Mouse (Mus musculus) limb, embryonic 15.5 days (tissue): Measurements from ENCODE around the gene Fbxo34. TPM values are rescaled to one million over a fixed set of nuclear protein-coding genes. Genes with fewer than 3 reads are reported as not detected.

ENCODE experiments used
- ATAC-seq: fragments of 200-750 bp; cut with Nextera tagmentation; 2 replicates; pipeline ENCODE4 v1.8.0; 2017; ENCODE audit warnings: low read depth, moderate TSS enrichment; ENCODE audit not compliant: insufficient number of reproducible peaks, low FRiP score, low TSS enrichment
- H3K27ac ChIP-seq: fragments of 300-500 bp; sonication (generic); 2 replicates; pipeline ENCODE4 v1.5.1; 2015; ENCODE audit warnings: moderate library complexity, mild to moderate bottlenecking, inconsistent platforms
- H3K27me3 ChIP-seq: fragments of 300-500 bp; sonication (generic); 2 replicates; pipeline ENCODE4 v1.6.1; 2015; ENCODE audit warnings: inconsistent platforms
- H3K36me3 ChIP-seq: fragments of 300-500 bp; sonication (generic); 2 replicates; pipeline ENCODE4 v1.6.1; 2015; ENCODE audit warnings: inconsistent platforms
- H3K4me1 ChIP-seq: fragments of 300-500 bp; sonication (generic); 2 replicates; pipeline ENCODE4 v1.6.1; 2015; ENCODE audit warnings: inconsistent platforms
- H3K4me2 ChIP-seq: fragments of 300-500 bp; sonication (generic); 2 replicates; pipeline ENCODE4 v1.6.1; 2015; ENCODE audit warnings: mild to moderate bottlenecking, inconsistent platforms
- H3K4me3 ChIP-seq: fragments of 300-500 bp; sonication (generic); 2 replicates; pipeline ENCODE4 v1.5.1; 2015; ENCODE audit warnings: mild to moderate bottlenecking, inconsistent platforms
- H3K9ac ChIP-seq: fragments of 300-500 bp; sonication (generic); 2 replicates; pipeline ENCODE4 v1.6.1; 2015; ENCODE audit warnings: inconsistent platforms
- H3K9me3 ChIP-seq: fragments of 300-500 bp; sonication (generic); 2 replicates; pipeline ENCODE4 v1.6.1; 2016; ENCODE audit warnings: inconsistent platforms
- WGBS: fragments of 180-500 bp; shearing (Covaris S2); methylation state at CpG from one replicate; pipeline ENCODE4 v1.1.7; 2015; 5-methylcytosine and 5-hydroxymethylcytosine counted together
- polyA plus RNA-seq: library from polyadenylated mRNA; unstranded; fragments of >200 nt; fragmentation: Nextera tagmentation; extraction: Ambion mirVana; gene quantifications from 2 replicates; pipeline ENCODE4 v1.2.1, GENCODE M21; 2015

The Fbxo34 gene
- polyA plus RNA-seq, 1 experiment from 2014 or later: 24.2 TPM

DNA sequence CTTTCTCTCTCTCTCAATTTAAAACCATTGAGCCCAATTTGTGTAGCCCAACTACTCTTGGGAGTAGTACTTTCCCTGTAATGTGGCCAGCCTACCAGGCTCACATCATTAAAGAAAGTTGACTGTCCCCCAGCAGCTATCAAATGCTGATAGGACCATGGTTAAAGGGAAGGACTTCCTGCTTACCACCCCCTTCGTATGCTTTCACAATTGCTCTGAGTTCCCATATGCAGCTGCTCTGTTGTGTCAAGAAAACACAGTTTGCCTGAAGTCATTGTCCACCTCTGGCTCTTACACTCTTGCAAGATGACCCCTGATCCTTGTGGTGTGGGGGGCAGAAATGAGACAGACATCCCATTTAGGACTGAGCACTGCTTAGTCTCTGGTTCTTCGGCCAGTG, 5.3 kb upstream of the Fbxo34 start:
- Histone ChIP-seq H3K4me2 (no peak overlapping the region), H3K9me3 (no peaks in the 10 kb centered on the region), H3K9ac (no peak overlapping the region), H3K27me3 (no peaks in the 10 kb centered on the region), H3K27ac (peak overlapping the region; percentile 17; the same call in 1 of the 2 replicates), H3K4me3 (no peak overlapping the region), H3K4me1 (no peaks in the 10 kb centered on the region), H3K36me3 (no peaks in the 10 kb centered on the region)
- ATAC-seq: no peak
- 63% methylated on average over 2 of the region's 2 CpGs for WGBS

DNA sequence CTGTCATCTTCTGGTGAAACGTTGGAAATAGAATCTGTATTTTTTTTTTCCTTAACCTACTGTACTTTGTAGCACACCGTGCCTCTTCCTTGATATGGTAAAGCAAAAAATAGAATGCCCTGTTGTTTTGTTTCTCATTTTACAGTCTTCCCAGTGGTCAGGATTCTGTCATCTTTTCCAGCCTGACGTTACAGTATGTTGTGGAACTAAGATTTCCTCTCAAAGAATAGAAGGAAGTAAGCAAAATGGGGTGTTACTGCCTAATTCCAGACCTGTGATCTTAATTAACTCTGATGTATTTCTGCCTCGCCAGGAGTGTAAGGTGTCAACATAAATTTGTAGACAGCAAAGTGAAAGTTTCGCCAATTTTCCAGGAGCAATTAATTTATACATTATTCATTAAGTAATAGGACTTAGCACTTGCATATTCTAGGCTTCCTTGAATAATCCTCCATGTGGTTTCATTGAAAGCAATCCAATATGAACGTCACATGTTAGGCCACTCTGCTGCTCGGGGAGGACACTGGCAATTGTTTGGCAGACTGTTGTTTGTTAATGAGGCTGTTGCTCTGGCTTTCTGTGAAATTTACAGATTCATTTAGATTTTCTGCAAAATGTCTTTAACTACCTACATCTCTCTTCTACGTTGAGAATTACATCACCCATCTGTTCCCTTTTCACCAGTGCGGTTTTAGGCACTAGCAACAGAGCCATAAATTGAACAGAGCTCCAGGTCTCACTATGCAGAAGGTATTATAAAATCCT, 4.7 kb upstream of the Fbxo34 start:
- no peak for ATAC-seq
- H3K4me3 ChIP-seq: no peak overlapping the region
- H3K9ac ChIP-seq: no peak overlapping the region
- no peaks in the 10 kb centered on the region for H3K9me3 ChIP-seq
- 47% methylated on average over 9 of the region's 9 CpGs for WGBS
- no peaks in the 10 kb centered on the region for H3K4me1 ChIP-seq
- no peak overlapping the region for H3K4me2 ChIP-seq
- no peaks in the 10 kb centered on the region for H3K36me3 ChIP-seq
- no peaks in the 10 kb centered on the region for H3K27me3 ChIP-seq
- peak overlapping the region; percentile 17; the same call in 1 of the 2 replicates for H3K27ac ChIP-seq

DNA sequence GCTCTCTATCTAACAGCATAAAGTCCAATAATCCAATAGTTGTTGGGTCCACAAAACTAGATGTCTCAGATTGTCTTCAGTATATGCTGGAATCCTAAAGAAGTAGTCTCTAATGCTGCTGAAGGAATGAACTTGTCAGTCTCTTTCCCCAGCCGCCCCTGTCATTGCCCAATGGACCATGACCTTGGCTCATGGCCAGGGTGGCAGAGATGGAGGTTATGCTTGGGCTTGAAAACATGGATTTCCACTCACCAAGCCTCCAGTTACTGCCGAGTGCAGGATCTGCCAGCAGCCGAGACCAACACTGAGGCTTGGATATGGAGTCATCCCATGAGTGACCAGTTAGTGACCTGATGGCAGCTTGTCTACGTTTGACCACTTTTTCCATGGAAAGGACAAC, 9.3 kb downstream of the Fbxo34 start:
- H3K4me1 ChIP-seq: no peaks in the 10 kb centered on the region
- ATAC-seq: no peak
- H3K27ac ChIP-seq: no peak overlapping the region
- no peaks in the 10 kb centered on the region for H3K36me3 ChIP-seq
- H3K4me3 ChIP-seq: no peak overlapping the region
- WGBS: 76% methylated on average over 4 of the region's 4 CpGs
- no peaks in the 10 kb centered on the region for H3K9me3 ChIP-seq
- no peak overlapping the region for H3K9ac ChIP-seq
- H3K4me2 ChIP-seq: no peak overlapping the region
- H3K27me3 ChIP-seq: no peaks in the 10 kb centered on the region

DNA sequence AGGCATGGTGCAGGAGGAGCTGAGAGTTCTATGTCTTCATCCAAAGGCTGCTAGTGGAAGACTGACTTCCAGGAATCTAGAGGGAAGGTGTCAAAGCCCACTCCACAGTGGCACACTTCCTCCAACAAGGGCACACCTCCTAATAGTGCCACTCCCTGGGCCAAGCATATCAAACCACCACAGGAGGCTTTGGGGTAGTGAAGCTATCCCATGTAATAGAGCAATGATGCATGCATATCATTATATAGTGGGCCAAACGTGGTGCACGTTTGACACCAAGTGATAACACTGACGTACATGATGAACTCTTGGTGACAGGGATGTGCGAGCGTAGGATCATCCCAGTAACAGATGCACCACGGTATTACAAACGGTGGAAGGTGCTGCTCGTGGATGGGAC, 11.8 kb downstream of the Fbxo34 start:
- no peak for ATAC-seq
- H3K4me1 ChIP-seq: no peaks in the 10 kb centered on the region
- H3K4me3 ChIP-seq: no peak overlapping the region
- H3K4me2 ChIP-seq: no peak overlapping the region
- no peak overlapping the region for H3K9ac ChIP-seq
- H3K36me3 ChIP-seq: no peaks in the 10 kb centered on the region
- 91% methylated on average over 8 of the region's 8 CpGs for WGBS
- H3K27ac ChIP-seq: no peak overlapping the region
- H3K9me3 ChIP-seq: no peaks in the 10 kb centered on the region
- H3K27me3 ChIP-seq: 0 out of 2 replicates have a peak, but pooled peaks cover 3% of the 10 kb centered on the region

DNA sequence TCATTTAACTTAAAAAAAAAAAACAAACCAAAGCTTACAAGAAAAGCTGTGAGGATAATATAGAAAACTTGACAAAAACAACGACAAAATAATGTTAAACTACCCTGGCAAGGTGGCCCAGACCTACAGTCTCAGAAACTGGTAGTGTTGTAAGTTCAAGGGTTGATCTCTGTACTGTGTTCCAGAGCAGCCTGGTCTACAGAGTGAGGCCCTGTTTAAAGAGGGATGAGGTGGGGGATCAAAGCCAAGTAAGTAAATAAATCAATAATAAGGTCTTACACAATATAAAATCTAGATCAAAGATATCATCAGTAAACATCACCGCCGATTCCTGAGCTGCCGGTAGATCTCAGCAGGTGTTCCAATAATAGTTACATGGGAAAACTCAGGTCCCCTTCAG, 12.2 kb downstream of the Fbxo34 start:
- Histone ChIP-seq H3K4me3 (no peak overlapping the region), H3K27me3 (0 out of 2 replicates have a peak, but pooled peaks cover 3% of the 10 kb centered on the region)
- 72% methylated on average over 4 of the region's 4 CpGs for WGBS

DNA sequence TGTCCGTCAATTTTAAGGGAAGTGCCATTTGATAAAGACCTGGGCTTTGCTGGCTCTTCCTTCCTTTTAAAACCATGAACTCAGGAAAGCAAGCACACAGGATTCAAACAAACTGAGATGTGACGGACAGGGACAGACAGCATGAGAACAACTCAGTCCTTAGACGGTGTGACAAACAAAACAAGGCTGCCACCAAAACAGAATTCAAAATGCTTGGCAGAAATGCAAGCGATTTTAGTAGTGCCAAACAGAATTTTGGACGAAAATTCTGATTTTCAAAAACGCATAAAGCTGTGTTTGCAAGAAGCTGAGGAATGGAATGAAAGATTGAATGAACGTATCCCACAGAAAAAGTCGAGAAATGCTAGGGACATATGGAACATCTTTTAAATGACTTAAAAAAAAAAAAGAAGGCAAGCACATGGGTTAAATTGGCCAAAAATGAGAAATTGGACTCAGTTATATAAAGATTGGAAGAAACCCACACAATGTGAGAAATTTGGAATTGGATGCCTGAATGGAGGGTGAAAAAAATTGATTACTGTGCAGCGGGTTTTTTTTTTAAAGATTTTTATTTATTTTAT, 12.7 kb downstream of the Fbxo34 start:
- 0 out of 2 replicates have a peak, but pooled peaks cover 3% of the 10 kb centered on the region for H3K27me3 ChIP-seq
- no peak for ATAC-seq
- H3K36me3 ChIP-seq: no peaks in the 10 kb centered on the region
- no peak overlapping the region for H3K27ac ChIP-seq
- H3K9ac ChIP-seq: no peak overlapping the region
- WGBS: 78% methylated on average over 9 of the region's 9 CpGs
- no peaks in the 10 kb centered on the region for H3K4me1 ChIP-seq
- no peak overlapping the region for H3K4me3 ChIP-seq
- no peaks in the 10 kb centered on the region for H3K9me3 ChIP-seq
- H3K4me2 ChIP-seq: no peak overlapping the region

More for the DNA sequence above, 12.2 kb downstream of the Fbxo34 start:
- Histone ChIP-seq H3K27ac (no peak overlapping the region), H3K4me2 (no peak overlapping the region), H3K36me3 (no peaks in the 10 kb centered on the region), H3K9ac (no peak overlapping the region), H3K4me1 (no peaks in the 10 kb centered on the region), H3K9me3 (no peaks in the 10 kb centered on the region)
- no peak for ATAC-seq

DNA sequence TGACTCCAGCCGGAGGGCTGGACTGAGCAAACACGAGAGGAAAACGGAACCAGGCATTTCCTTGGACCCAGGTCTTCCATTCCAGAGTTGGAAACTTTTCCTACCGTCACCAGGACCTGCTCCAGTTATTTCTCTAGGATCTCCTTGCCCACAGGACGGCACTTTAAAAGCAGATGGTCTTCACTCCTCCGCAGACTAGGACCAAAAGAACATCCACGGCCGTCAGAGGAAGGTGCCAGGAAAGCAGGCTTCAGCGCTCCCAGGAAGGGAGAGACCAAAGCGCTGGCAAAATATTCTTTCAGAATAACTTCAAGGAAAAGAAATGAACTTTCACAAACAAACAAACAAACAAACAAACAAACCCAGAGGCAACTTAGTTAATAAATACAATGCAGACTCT, 14.2 kb downstream of the Fbxo34 start:
- 72% methylated on average over 10 of the region's 10 CpGs for WGBS
- Histone ChIP-seq H3K4me2 (no peak overlapping the region), H3K9ac (no peak overlapping the region)

DNA sequence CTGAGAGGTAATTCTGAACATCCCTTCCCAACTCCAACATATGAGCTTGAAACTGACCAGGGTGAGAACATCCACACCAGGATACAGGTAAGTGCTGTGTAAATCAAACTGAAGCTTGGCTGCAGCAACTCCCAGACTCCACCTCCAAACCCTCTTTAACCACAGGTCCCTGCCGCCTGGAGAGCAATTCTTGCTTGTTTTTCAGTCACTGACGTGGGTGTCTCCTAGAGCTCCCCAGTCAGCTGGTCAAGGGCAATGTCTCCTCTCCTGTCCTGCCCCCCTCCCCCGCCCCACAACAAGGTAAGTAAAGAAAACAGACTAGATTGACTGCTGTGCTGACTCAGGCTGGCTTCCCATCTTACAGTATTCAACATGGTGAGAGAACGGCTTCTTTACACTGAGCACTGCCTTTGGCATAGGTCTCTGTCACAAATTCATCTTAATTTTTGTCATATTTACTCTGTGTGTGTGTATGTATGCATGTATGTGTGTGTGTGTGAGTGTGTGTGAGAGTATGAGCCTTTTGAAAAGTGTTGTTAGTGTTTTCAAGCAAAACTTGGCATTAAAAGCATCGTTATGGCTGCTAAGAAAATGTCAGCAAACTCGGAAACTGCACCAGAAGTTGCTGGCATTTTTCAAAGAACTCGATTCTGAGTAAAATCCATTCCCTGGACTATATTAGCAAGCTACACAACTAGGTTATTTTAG, 15.4 kb downstream of the Fbxo34 start:
- no peak for ATAC-seq
- WGBS: 39% methylated on average over 7 of the region's 7 CpGs
- H3K9ac ChIP-seq: no peak overlapping the region
- H3K36me3 ChIP-seq: no peaks in the 10 kb centered on the region
- H3K4me3 ChIP-seq: no peak overlapping the region
- no peaks in the 10 kb centered on the region for H3K9me3 ChIP-seq
- H3K27ac ChIP-seq: no peak overlapping the region
- H3K4me2 ChIP-seq: no peak overlapping the region
- no peaks in the 10 kb centered on the region for H3K4me1 ChIP-seq
- H3K27me3 ChIP-seq: 0 out of 2 replicates have a peak, but pooled peaks cover 3% of the 10 kb centered on the region

More for the DNA sequence above, 14.2 kb downstream of the Fbxo34 start:
- Histone ChIP-seq H3K27me3 (0 out of 2 replicates have a peak, but pooled peaks cover 3% of the 10 kb centered on the region), H3K4me3 (no peak overlapping the region), H3K36me3 (no peaks in the 10 kb centered on the region), H3K27ac (no peak overlapping the region), H3K9me3 (no peaks in the 10 kb centered on the region), H3K4me1 (no peaks in the 10 kb centered on the region)
- no peak for ATAC-seq

DNA sequence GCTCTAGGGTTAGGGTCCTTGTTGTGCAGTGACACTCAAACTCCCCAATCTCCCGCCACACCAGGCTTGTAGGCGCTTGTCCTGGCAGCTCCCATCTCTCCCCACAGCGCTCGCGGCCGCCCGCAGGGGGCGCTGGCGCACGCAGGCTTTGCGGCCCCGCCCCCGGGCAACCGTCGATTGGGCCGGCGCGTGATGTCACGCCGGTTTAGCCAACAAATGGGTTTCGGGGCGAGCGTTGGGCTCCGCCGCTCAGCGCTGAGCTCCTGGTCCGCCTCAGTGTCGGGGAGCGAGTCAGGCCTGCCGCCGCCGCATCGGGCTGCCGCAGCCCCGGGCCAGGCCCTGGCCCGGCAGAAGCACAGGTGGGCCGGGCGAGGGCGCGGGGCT, 22.1 kb downstream of the Fbxo34 start:
- Histone ChIP-seq H3K27me3 (no peaks in the 10 kb centered on the region), H3K27ac (peak overlapping the region; percentile 83), H3K9ac (peak overlapping the region; percentile 98), H3K4me1 (peaks cover 14% of the 10 kb centered on the region; the same call in 1 of the 2 replicates), H3K9me3 (no peaks in the 10 kb centered on the region), H3K36me3 (peaks cover 4% of the 10 kb centered on the region), H3K4me3 (peak overlapping the region; percentile 90), H3K4me2 (peak overlapping the region; percentile 67)
- 0% methylated on average over 39 of the region's 40 CpGs for WGBS
- ATAC-seq: peak; percentile 87

DNA sequence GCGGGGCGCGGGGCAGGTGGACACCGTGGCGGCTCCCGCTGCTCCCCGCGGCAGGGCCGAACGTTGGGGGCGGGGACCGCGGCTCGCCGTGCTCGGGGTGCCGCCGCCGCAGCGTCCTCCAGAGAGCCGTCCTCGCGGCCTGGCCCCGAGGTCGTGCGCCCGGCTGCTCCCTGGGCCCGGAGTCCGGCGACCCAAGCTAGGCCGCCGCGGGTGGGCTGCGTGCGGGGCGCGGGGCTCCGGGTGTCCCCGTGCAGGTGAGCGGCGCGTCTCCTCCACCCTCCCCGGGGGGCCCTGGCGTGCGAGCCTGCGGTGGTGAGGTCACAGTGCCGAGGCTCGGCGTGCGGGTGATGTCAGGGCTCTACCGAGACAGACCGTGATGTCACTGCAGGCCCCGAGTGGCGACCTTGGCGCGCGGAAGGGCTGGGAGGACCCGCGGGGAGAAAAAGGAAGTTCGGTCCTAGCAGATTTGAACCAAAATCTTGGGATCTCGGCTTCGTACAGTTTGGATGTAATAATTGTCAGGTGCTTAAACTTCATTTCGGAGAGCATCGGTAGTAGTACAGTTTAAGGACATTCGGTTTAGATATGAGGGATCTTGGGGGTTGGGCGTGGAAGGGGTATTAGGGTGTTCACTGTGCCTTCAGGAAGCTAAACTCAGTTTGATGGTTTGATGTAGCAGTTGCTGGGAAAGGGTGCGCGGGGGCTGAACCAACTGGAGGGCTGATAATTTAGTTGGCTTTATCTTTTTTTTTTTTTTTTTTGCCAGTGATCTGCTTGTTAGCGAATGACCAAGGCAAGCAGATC, 22.7 kb downstream of the Fbxo34 start:
- Histone ChIP-seq H3K27me3 (no peaks in the 10 kb centered on the region), H3K36me3 (peaks cover 4% of the 10 kb centered on the region), H3K4me3 (peak overlapping the region; percentile 90), H3K4me2 (peak overlapping the region; percentile 67), H3K9me3 (no peaks in the 10 kb centered on the region), H3K4me1 (peaks cover 14% of the 10 kb centered on the region; the same call in 1 of the 2 replicates), H3K27ac (peak overlapping the region; percentile 83), H3K9ac (peak overlapping the region; percentile 98)
- ATAC-seq: peak; percentile 37; the same call in 1 of the 2 replicates
- WGBS: 1% methylated on average over 58 of the region's 69 CpGs

DNA sequence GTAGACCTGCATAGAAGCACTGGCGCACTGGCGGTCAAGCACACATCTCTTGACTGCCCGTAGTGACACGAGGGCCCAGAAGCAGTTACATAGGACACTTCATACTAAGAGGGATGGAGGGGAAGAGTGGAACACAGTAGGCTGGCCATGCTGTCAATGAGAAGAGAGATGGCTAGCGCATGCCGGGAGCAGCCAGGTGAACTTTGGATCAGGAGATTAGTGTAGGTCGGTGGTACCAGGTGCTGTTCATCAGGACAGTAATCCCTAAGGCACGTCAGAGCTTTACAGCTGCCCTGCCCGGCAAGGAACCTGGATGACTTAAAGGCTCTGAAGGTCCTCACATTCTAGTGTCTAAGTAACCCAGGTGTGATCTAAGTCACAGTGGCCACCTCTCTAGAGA, 23.7 kb downstream of the Fbxo34 start:
- H3K9ac ChIP-seq: no peak overlapping the region
- H3K4me1 ChIP-seq: peaks cover 14% of the 10 kb centered on the region; the same call in 1 of the 2 replicates
- no peak overlapping the region for H3K27ac ChIP-seq
- ATAC-seq: no peak
- H3K4me3 ChIP-seq: no peak overlapping the region
- peaks cover 4% of the 10 kb centered on the region for H3K36me3 ChIP-seq
- WGBS: 77% methylated on average over 9 of the region's 9 CpGs
- no peaks in the 10 kb centered on the region for H3K9me3 ChIP-seq
- no peaks in the 10 kb centered on the region for H3K27me3 ChIP-seq
- H3K4me2 ChIP-seq: peak overlapping the region; percentile 67; the same call in 1 of the 2 replicates
